Mouse (Mus musculus): Measurements from ENCODE around the gene Ndufv1.
"Not testable (repeated sequence)": the region's sequence is repeated elsewhere in the genome, so short reads cannot be mapped to it uniquely, and the experiment has no call there.

The Ndufv1 gene

DNA sequence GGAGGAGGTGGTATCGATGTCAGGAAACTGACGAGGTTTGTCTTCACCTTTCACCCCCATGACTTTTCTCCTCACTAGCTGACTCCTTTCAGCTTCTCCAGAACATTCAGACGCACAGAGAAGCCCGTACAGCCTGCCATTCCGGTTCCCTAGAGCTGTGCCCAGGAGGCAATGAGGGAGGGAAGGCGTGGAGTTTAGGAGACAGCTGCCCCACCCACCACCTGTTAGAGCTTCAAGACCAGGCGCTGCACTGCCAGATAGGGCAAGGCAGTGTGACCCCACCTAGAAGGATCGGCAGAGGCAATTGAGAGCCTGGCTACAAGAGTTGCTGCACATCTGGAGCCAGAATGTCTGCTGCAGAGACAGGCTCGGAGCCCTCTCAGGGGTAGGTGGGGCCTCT is 40.4 kb downstream of the Ndufv1 start, which contains the start of gene Aldh3b2:
TSS of gene Aldh3b2 (plus strand) at position 100 of the 400 bp plus-strand sequence.
- no peak for DNase-seq (ENCODE audit: low spot score)

DNA sequence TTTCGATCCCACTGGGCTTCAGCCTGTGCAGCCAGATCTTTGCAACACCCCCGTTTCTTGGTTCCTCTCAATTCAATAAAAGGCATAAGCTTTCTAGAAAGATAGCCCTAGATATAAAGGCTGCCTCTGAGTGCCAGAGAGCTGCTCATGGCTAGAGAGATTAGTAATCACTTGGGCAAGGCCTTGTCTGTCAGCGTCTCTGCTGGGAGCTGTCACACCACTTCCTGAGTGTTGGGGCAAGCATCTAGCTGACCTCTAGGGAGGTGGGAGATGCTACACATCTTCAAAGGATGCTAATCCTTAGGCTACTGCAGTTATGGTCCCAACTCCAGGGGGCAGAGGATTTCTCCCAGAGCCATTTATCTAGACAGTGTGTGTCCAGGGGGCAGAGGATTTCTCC is 45.3 kb downstream of the Ndufv1 start:
- DNase-seq (ENCODE audit: low spot score) = no peak

DNA sequence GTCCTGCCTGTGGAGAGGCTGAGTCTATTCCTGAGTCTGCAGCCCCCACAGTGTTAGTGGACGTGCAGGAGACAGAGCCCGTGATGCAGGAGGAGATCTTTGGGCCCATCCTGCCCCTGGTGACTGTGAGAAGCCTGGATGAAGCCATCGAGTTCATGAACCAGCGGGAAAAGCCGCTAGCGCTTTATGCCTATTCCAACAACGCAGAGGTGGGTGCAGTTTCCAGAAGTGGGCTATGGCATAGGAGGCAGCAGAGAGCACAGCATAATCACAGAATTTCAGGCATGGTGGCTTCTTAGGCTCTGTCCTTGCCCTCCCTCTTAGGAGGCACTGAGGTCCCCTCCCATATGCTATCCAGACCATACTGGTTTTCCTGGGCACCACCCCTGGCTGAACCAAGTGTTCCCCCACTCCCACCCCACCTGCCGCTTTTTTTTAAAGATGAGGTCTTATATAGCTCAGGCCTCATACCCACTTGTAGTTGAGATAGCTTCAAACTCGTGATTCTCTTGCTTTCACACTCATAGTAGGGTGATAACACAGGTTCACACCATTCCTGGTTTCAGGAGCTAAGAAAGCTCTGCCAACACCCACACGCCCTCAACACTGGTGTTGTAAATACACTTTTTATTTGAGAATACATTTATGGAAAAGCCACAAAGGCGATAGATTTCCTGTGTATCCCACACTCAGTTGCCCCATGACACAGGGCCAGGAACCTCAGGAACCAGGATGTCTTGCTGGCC is 46.1 kb downstream of the Ndufv1 start:
- DNase-seq (ENCODE audit: low spot score) = no peak

DNA sequence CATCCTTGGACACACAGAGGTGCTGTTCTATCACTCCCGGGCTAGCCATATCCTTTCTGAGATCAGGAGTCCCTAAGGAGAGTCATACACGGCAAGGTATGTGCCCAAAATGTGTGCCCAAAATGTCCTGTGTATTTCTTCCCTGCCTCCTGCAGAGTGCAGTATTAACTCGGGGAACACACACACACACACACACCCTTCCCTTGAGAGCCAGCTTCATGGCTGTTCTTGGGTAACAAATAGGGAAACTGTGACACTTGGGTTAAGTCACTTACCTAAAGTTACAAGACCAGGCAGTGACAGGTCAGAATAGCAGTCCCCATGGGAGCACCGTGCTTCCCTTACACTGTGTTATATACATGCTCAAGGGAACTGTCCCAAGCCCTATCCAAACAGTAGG is 48.6 kb downstream of the Ndufv1 start:
- DNase-seq (ENCODE audit: low spot score) = no peak

- no peak for DNase-seq (ENCODE audit: low spot score)
Measured at GRCm38 (mm10) chr19:3962469-3962868, 50.1 kb downstream of the Ndufv1 start.

DNA sequence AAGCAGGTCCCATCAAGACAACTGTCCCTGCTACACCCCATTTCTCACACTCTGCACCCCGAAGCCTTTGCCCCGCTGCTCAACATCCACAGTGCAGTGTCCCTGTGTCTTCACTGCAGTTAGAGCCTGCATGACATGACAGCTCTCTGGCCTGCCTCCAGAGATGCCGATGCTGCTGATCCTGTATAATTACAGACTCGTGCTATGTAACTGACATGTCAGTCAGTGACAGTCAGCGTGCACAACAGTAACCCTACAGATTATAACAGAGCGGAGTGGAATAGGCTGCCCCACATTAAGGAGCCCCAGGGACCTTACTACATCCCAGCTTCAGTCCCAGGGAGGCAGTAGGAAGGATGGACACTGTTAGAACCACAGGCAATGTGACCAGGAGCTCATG is 50.8 kb downstream of the Ndufv1 start:
- DNase-seq (ENCODE audit: low spot score) = not testable (repeated sequence)

GRCm38 (mm10) chr19:3960211-3960610 is 52.4 kb downstream of the Ndufv1 start:
- no peak for DNase-seq (ENCODE audit: low spot score)

- DNase-seq (ENCODE audit: low spot score) = no peak
Measured at GRCm38 (mm10) chr19:3959030-3959429, 53.6 kb downstream of the Ndufv1 start.

DNA sequence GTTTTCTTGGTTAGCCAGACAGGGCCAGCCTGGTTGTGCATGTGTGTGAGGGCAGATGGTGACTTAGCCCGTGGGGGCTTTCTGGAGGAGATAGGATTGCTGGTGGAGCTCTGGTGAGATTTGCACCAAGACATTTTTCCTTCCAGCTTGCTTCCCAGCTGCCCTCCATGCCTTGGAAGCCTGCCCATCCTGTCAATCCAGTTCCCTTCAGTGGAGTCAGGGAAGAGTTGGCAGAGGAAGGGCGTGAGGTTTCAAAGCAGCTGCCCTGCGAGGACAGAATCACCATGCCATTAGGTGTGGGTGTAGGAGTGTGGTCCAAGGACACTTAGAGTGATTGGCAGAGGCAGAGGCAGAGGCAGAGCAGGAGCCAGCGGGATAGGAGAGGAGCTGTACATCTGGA is 54.1 kb downstream of the Ndufv1 start, which contains the start of gene Aldh3b3:
TSS of gene Aldh3b3 (plus strand) at position 176 of the 400 bp plus-strand sequence.
- DNase-seq (ENCODE audit: low spot score) = no peak

Data from urinary bladder, postnatal 10 days (tissue).